Mouse (Mus musculus) heart, postnatal 14 days (tissue): ENCODE measurements around the gene Grin3a. TPM values are rescaled to one million over a fixed set of nuclear protein-coding genes. Genes with fewer than 3 reads are reported as not detected.

Source experiments
- total RNA-seq, 2 experiments: library from RNA; stranded (reverse); gene quantifications; 2 replicates each; pipeline ENCODE4 v1.2.3; 2021

Grin3a gene
- total RNA-seq, 2 experiments from 2014 or later: 0.15 to 0.33 TPM

Other genes starting within 250 kb of the Grin3a start
- 10 to 100 TPM; 40.4 to 43.5 TPM for gene Tmem246, start 247.9 kb downstream of the Grin3a start, total RNA-seq
- gene Rnf20, start 213.7 kb downstream of the Grin3a start, total RNA-seq: 10 to 100 TPM; 36.9 to 37.1 TPM
- not detected for gene Ppp3r2, start 163.7 kb downstream of the Grin3a start, total RNA-seq